Mouse (Mus musculus): ENCODE results near the gene Specc1l. TPM values are rescaled to one million over a fixed set of nuclear protein-coding genes. Genes with fewer than 3 reads are reported as not detected.

Specc1l gene
- 30.8 and 34.6 TPM in 2 replicates for polyA plus RNA-seq (2012; rRNA removed)

GRCm38 (mm10) chr10:75211807-75212645, at the start of gene Specc1l:
TSS of gene Specc1l (plus strand) at chr10:75212073.

DNA sequence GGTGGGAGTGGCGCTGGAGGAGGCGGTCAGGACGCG, 104.8 kb downstream of the Specc1l start, which contains the start of gene Adora2a:
TSS of gene Adora2a (plus strand) at position 6 of the 36 bp plus-strand sequence.

Other genes with a start within 250 kb of the Specc1l start
- 10.4 and 12.4 TPM in 2 replicates for gene Gnaz, start 244.9 kb upstream of the Specc1l start, polyA plus RNA-seq (2012; rRNA removed)
- 7.2 and 9.7 TPM in 2 replicates for gene Rsph14, start 179.5 kb upstream of the Specc1l start, polyA plus RNA-seq (2012; rRNA removed)
- 27.5 and 34.0 TPM in 2 replicates for gene Rab36, start 175.0 kb upstream of the Specc1l start, polyA plus RNA-seq (2012; rRNA removed)
- 26.3 and 28.7 TPM in 2 replicates for gene Bcr, start 151.5 kb upstream of the Specc1l start, polyA plus RNA-seq (2012; rRNA removed)
- 5.7 and 7.1 TPM in 2 replicates for gene Adora2a, start 104.8 kb downstream of the Specc1l start, polyA plus RNA-seq (2012; rRNA removed)
- gene Upb1, start 189.0 kb downstream of the Specc1l start, polyA plus RNA-seq (2012; rRNA removed) = 0.50 and 0.73 TPM in 2 replicates

Data from ovary, adult 2 months (tissue).